Comparison of ENCODE assay signal across 8 mouse cellular contexts in genomic region chr10:80115944-80116335, GRCm38 (mm10). TPM values are rescaled to one million over a fixed set of nuclear protein-coding genes. Genes with fewer than 3 reads are reported as not detected.
DNase-seq lines count a peak whose midpoint lies in the region; ATAC-seq and TF ChIP-seq lines count a peak whose summit lies in the region.

No protein-coding gene starts in this region.

- ATAC-seq in kidney, embryonic 16.5 days (ENCODE audit: low FRiP score, low TSS enrichment), result no peak
- ATAC-seq in hindbrain, postnatal 0 days, result 0 out of 2 replicates have a peak, but pooled peaks have one; percentile 4
- ATAC-seq in midbrain, embryonic 16.5 days, result 0 out of 2 replicates have a peak, but pooled peaks have one; percentile 9

- no peak for TF ChIP-seq CTCF in hindbrain, postnatal 0 days (IDR thresholded peaks at IDR 0.05; ENCODE audit: low read depth)

- no peaks in the 10 kb centered on the region for H3K27me3 ChIP-seq in kidney, embryonic 16.5 days (ENCODE audit: insufficient read depth, low read length)
- no peaks in the 10 kb centered on the region for H3K27me3 ChIP-seq in embryonic facial prominence, embryonic 10.5 days (replicated peaks; ENCODE audit: low read depth, poor library complexity, severe bottlenecking)
- H3K27me3 ChIP-seq in hindbrain, postnatal 0 days (ENCODE audit: insufficient read depth, low read length), result no peaks in the 10 kb centered on the region
- H3K27me3 ChIP-seq in midbrain, embryonic 16.5 days (ENCODE audit: control insufficient read depth, insufficient read depth, low read depth, low read length), result no peaks in the 10 kb centered on the region

- H3K4me1 ChIP-seq in kidney, embryonic 16.5 days (ENCODE audit: insufficient read depth, low read length), result peaks cover 38% of the 10 kb centered on the region
- H3K4me1 ChIP-seq in embryonic facial prominence, embryonic 10.5 days, result peaks cover 46% of the 10 kb centered on the region
- H3K4me1 ChIP-seq in hindbrain, postnatal 0 days (ENCODE audit: insufficient read depth, low read length), result peaks cover 21% of the 10 kb centered on the region
- H3K4me1 ChIP-seq in midbrain, embryonic 16.5 days (ENCODE audit: control insufficient read depth, insufficient read depth, low read length), result peaks cover 34% of the 10 kb centered on the region

- H3K4me2 ChIP-seq in kidney, embryonic 16.5 days (replicated peaks; ENCODE audit: low read depth, low read length), result peak overlapping the region; percentile 97
- peak overlapping the region; percentile 90 for H3K4me2 ChIP-seq in hindbrain, postnatal 0 days (ENCODE audit: low read depth, low read length)
- peak overlapping the region; percentile 98 for H3K4me2 ChIP-seq in midbrain, embryonic 16.5 days (ENCODE audit: low read length)

- under 1% methylated on average over 62 of the region's 63 CpGs for WGBS in kidney, embryonic 16.5 days
- WGBS in embryonic facial prominence, embryonic 10.5 days, result under 1% methylated on average over 63 of the region's 63 CpGs
- under 1% methylated on average over 63 of the region's 63 CpGs for WGBS in hindbrain, postnatal 0 days
- under 1% methylated on average over 63 of the region's 63 CpGs for WGBS in midbrain, embryonic 16.5 days

- H3K9me3 ChIP-seq in kidney, embryonic 16.5 days (ENCODE audit: low read length), result no peaks in the 10 kb centered on the region
- H3K9me3 ChIP-seq in embryonic facial prominence, embryonic 10.5 days, result no peaks in the 10 kb centered on the region
- no peaks in the 10 kb centered on the region for H3K9me3 ChIP-seq in hindbrain, postnatal 0 days (ENCODE audit: low read length)
- H3K9me3 ChIP-seq in midbrain, embryonic 16.5 days (replicated peaks; ENCODE audit: control insufficient read depth, low read length, poor library complexity, severe bottlenecking), result no peaks in the 10 kb centered on the region

- H3K9ac ChIP-seq in kidney, embryonic 16.5 days (replicated peaks; ENCODE audit: low read length), result peak overlapping the region; percentile 95
- peak overlapping the region; percentile 85 for H3K9ac ChIP-seq in hindbrain, postnatal 0 days (replicated peaks; ENCODE audit: low read length)
- peak overlapping the region; percentile 89 for H3K9ac ChIP-seq in midbrain, embryonic 16.5 days (ENCODE audit: low read depth, low read length)

- DNase-seq in kidney, postnatal 36 days, result no peak
- DNase-seq in embryonic facial prominence, embryonic 10.5 days (ENCODE audit: low spot score), result no peak
- peak; percentile 48 for DNase-seq in hindbrain, postnatal 0 days (ENCODE audit: low spot score)
- no peak for DNase-seq in adrenal gland, postnatal 10 days
- no peak for DNase-seq in thymus, postnatal 10 days (ENCODE audit: low spot score in 2 of 2)
- no peak for DNase-seq in urinary bladder, postnatal 25 days (ENCODE audit: low spot score)

- peak overlapping the region; percentile 90 for H3K4me3 ChIP-seq in kidney, embryonic 16.5 days (ENCODE audit: low read length)
- H3K4me3 ChIP-seq in embryonic facial prominence, embryonic 10.5 days, result peak overlapping the region; percentile 91
- peak overlapping the region; percentile 63 for H3K4me3 ChIP-seq in hindbrain, postnatal 0 days (ENCODE audit: low read length)
- peak overlapping the region; percentile 93 for H3K4me3 ChIP-seq in midbrain, embryonic 16.5 days (ENCODE audit: low read depth, low read length)

- peak overlapping the region; percentile 82 for H3K27ac ChIP-seq in kidney, embryonic 16.5 days (ENCODE audit: low read length)
- peak overlapping the region; percentile 93 for H3K27ac ChIP-seq in embryonic facial prominence, embryonic 10.5 days (replicated peaks)
- peak overlapping the region; percentile 83 for H3K27ac ChIP-seq in hindbrain, postnatal 0 days
- peak overlapping the region; percentile 83 for H3K27ac ChIP-seq in midbrain, embryonic 16.5 days (ENCODE audit: low read length)

- H3K36me3 ChIP-seq in kidney, embryonic 16.5 days (ENCODE audit: insufficient read depth, low read length), result peaks cover 21% of the 10 kb centered on the region; the same call in 1 of the 2 replicates
- H3K36me3 ChIP-seq in embryonic facial prominence, embryonic 10.5 days (replicated peaks), result peaks cover 40% of the 10 kb centered on the region
- no peaks in the 10 kb centered on the region for H3K36me3 ChIP-seq in hindbrain, postnatal 0 days (ENCODE audit: insufficient read depth, low read length)
- H3K36me3 ChIP-seq in midbrain, embryonic 16.5 days (ENCODE audit: control insufficient read depth, insufficient read depth, low read length), result 0 out of 2 replicates have a peak, but pooled peaks cover 2% of the 10 kb centered on the region

RNA-seq across cellular contexts. Expression of gene Stk11, which starts 0.3 kb away (rescaled TPM):
- 18.2 and 20.2 TPM in 2 replicates for polyA plus RNA-seq in kidney, embryonic 16.5 days (2015; fragmentation: Nextera tagmentation; extraction: Ambion mirVana)
- 16.1 and 17.5 TPM in 2 replicates for polyA plus RNA-seq in embryonic facial prominence, embryonic 10.5 days (2016; fragmentation: Nextera tagmentation; extraction: Ambion mirVana)
- total RNA-seq in hindbrain, postnatal 0 days (2014; rRNA removed), result 86.4 and 86.6 TPM in 2 replicates
- 13.9 and 15.0 TPM in 2 replicates for polyA plus RNA-seq in hindbrain, postnatal 0 days (2015; fragmentation: Nextera tagmentation; extraction: Ambion mirVana)
- 14.2 and 15.4 TPM in 2 replicates for polyA plus RNA-seq in midbrain, embryonic 16.5 days (2015; fragmentation: Nextera tagmentation; extraction: Ambion mirVana)
- total RNA-seq in adrenal gland, postnatal 10 days (2021), result 100 to 1,000 TPM; 133 to 151 TPM

RNA-seq across cellular contexts. Expression of gene Sbno2, which starts 10.6 kb away (rescaled TPM):
- polyA plus RNA-seq in kidney, embryonic 16.5 days (2015; fragmentation: Nextera tagmentation; extraction: Ambion mirVana), result 16.1 and 17.6 TPM in 2 replicates
- 16.2 and 18.2 TPM in 2 replicates for polyA plus RNA-seq in embryonic facial prominence, embryonic 10.5 days (2016; fragmentation: Nextera tagmentation; extraction: Ambion mirVana)
- total RNA-seq in hindbrain, postnatal 0 days (2014; rRNA removed), result 22.8 and 23.7 TPM in 2 replicates
- polyA plus RNA-seq in hindbrain, postnatal 0 days (2015; fragmentation: Nextera tagmentation; extraction: Ambion mirVana), result 6.9 and 7.8 TPM in 2 replicates
- polyA plus RNA-seq in midbrain, embryonic 16.5 days (2015; fragmentation: Nextera tagmentation; extraction: Ambion mirVana), result 11.6 and 12.5 TPM in 2 replicates
- total RNA-seq in adrenal gland, postnatal 10 days (2021), result 10 to 100 TPM; 37.5 to 55.7 TPM

RNA-seq across cellular contexts. Expression of gene Atp5d, which starts 22.5 kb away (rescaled TPM):
- 676 and 688 TPM in 2 replicates for polyA plus RNA-seq in kidney, embryonic 16.5 days (2015; fragmentation: Nextera tagmentation; extraction: Ambion mirVana)
- polyA plus RNA-seq in embryonic facial prominence, embryonic 10.5 days (2016; fragmentation: Nextera tagmentation; extraction: Ambion mirVana), result 491 and 493 TPM in 2 replicates
- total RNA-seq in hindbrain, postnatal 0 days (2014; rRNA removed), result 273 and 303 TPM in 2 replicates
- polyA plus RNA-seq in hindbrain, postnatal 0 days (2015; fragmentation: Nextera tagmentation; extraction: Ambion mirVana), result 733 and 736 TPM in 2 replicates
- 433 and 454 TPM in 2 replicates for polyA plus RNA-seq in midbrain, embryonic 16.5 days (2015; fragmentation: Nextera tagmentation; extraction: Ambion mirVana)
- 100 to 1,000 TPM; 982 to 996 TPM for total RNA-seq in adrenal gland, postnatal 10 days (2021)

RNA-seq across cellular contexts. Expression of gene Cbarp, which starts 24.7 kb away (rescaled TPM):
- 6.4 and 7.3 TPM in 2 replicates for polyA plus RNA-seq in kidney, embryonic 16.5 days (2015; fragmentation: Nextera tagmentation; extraction: Ambion mirVana)
- 4.9 and 8.5 TPM in 2 replicates for polyA plus RNA-seq in embryonic facial prominence, embryonic 10.5 days (2016; fragmentation: Nextera tagmentation; extraction: Ambion mirVana)
- total RNA-seq in hindbrain, postnatal 0 days (2014; rRNA removed), result 270 and 288 TPM in 2 replicates
- polyA plus RNA-seq in hindbrain, postnatal 0 days (2015; fragmentation: Nextera tagmentation; extraction: Ambion mirVana), result 95.5 and 106 TPM in 2 replicates
- polyA plus RNA-seq in midbrain, embryonic 16.5 days (2015; fragmentation: Nextera tagmentation; extraction: Ambion mirVana), result 70.3 and 81.6 TPM in 2 replicates
- 10 to 100 TPM; 41.6 to 65.6 TPM for total RNA-seq in adrenal gland, postnatal 10 days (2021)

RNA-seq across cellular contexts. Expression of gene Midn, which starts 32.1 kb away (rescaled TPM):
- 15.9 and 16.8 TPM in 2 replicates for polyA plus RNA-seq in kidney, embryonic 16.5 days (2015; fragmentation: Nextera tagmentation; extraction: Ambion mirVana)
- polyA plus RNA-seq in embryonic facial prominence, embryonic 10.5 days (2016; fragmentation: Nextera tagmentation; extraction: Ambion mirVana), result 22.2 TPM in 2 replicates
- 146 and 172 TPM in 2 replicates for total RNA-seq in hindbrain, postnatal 0 days (2014; rRNA removed)
- 14.7 and 15.8 TPM in 2 replicates for polyA plus RNA-seq in hindbrain, postnatal 0 days (2015; fragmentation: Nextera tagmentation; extraction: Ambion mirVana)
- polyA plus RNA-seq in midbrain, embryonic 16.5 days (2015; fragmentation: Nextera tagmentation; extraction: Ambion mirVana), result 15.5 and 21.1 TPM in 2 replicates
- total RNA-seq in adrenal gland, postnatal 10 days (2021), result 100 to 1,000 TPM; 106 to 127 TPM
